Mouse (Mus musculus) spleen, embryonic (tissue): ENCODE measurements around the gene Med20.

Experiments used
- CTCF ChIA-PET: fragments of 350-600 bp; sonication (Branson Sonifier 250); formaldehyde crosslinking; loops from one replicate; lab custom pipeline; 2022; lab: Charles Lee

Med20 gene

DNA sequence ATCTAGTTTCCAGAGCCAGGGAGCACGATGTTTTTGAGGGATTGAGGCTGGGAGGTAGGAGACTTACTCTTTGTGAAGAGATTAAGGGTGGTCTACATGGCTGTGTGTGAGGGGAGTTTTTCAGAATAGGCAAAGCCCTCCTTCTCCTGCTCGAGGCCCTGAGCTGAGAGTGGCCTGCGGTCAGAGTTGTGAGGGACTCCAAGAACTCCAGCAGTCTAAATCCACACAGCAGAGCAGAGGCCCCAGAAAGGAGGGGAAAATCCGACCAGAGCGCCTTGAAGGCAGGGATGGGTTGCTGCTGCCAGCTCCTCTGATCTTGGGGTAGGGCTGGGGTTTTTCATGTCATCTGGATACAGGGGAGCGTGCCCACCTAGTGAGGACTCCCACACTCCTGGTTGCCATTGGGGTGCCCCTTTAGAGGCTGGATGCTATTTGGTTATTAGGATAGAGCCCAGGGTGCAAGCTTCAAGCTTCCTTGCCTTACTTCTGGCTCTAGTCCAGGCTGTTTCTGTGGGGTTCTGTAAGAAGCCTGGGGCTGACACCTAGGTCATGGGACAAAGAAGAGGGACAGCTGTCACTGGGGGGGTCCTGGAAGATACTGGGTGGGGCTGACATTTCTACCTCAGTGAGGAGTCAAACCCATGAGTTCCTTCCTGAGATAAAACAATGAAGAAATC lies 15.1 kb upstream of the Med20 start:
- CTCF ChIA-PET, result interaction anchor here (0.6 to 1.1 kb wide), 5 partner anchors 8 to 197 kb away, joined by 3 to 10 read pairs (median 5); no protein-coding TSS in a partner anchor

DNA sequence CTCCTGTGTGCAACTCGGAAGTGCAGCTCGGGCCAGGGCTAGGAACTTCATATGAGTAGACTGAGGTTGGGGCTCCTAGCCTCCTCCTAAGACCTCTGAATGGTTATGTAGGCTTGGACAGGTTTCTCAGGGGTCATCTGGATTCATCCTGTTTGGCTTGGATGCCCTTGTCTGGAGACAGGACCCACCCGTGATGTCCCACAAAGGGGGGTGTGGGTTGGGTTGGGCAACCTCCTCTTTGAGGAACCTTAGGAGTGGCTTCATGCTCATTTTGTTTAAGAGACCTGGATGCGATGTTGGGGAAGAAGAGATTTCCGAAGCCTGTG lies 14.6 kb upstream of the Med20 start:
- CTCF ChIA-PET, result interaction anchor here (0.6 kb wide), 1 partner anchor 118 kb away, joined by 3 read pairs; no protein-coding TSS in a partner anchor

DNA sequence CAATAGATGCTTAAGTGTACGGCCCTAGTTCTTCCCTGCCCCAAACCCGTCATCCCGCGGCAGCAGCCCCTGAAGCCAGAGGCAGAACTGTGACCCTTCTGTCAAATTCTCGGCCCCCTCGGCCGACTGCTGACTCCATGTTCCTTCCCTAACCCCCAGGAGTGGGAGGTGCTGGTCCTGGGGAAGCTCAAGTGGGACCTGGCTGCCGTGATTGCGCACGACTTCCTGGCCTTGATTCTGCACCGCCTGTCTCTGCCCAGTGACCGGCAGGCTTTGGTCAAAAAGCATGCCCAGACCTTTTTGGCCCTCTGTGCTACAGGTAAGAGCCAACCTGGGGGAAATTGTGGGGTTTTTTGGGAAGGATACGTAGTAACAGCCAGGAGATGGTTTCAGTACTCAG lies 14.1 kb upstream of the Med20 start:
- CTCF ChIA-PET, result no interaction called here

DNA sequence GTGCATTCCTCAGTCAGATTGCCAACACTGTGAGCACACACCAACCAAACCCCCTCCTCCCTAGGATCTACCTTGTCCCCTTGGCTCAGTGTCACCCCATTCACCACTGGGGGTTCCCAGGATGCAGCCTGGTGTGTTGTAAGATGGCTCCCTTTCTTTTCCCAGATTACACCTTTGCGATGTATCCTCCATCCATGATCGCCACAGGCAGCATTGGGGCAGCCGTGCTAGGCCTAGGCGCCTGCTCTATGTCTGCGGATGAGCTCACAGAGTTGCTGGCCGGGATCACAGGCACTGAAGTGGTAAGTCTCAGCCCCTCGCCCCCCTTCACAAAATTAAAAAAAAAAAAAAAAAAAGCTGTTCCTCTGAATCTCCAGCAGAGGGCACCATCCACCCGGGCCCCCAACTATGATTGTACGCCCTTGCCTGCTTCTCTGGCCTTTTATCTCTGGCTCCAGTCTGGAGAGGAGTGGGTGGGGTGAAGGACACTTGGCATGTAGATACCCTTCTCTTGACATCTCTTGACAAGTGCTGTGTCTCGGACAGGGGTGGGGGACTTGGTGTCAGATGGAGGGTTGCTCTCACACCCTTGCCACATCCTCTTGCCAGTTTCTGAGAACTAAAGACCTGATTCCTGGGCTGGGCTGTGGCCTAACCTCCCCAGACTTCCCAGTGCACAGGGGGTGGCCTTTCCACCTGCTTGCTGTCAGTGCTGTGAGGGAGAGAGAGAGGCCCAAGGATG lies 13.4 kb upstream of the Med20 start:
- CTCF ChIA-PET, result interaction anchor here (0.6 to 1.1 kb wide), 4 partner anchors 18 to 123 kb away, joined by 3 to 6 read pairs (median 4); no protein-coding TSS in a partner anchor

DNA sequence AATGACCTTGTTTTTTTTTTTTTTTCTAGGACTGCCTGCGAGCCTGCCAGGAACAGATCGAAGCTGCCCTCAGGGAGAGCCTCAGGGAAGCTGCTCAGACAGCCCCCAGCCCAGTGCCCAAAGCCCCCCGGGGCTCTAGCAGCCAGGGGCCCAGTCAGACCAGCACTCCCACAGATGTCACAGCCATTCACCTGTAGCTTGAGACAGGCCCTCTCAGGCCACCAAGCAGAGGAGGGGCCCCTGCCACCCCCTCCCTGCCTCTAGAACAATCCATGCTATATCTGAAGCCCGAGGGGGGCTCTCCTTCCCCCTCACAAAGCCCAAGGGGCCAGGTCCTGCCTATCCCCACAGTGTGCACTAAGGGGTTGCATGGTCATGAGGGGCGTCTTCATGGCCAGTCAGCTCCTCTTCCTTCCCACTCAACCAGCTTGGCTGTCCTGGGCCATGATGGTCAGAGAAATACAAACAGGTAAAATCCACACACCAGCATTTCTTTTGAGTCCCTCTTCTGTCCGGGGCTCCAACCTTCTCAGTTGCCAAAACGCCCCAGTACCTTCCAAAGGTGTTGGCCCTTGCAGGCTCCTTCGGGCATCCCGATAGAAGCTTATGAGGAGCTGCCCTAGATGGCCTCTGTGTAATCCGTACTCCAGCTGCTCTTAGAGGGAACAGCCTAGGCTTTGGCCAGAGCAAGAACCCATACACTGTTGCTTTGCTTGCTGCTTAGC lies 12.6 kb upstream of the Med20 start:
- CTCF ChIA-PET, result interaction anchor here (0.6 to 1.1 kb wide), 8 partner anchors 10 to 124 kb away, joined by 3 to 6 read pairs (median 4); partner anchors contain the start of genes Gm21981 and Prickle4

DNA sequence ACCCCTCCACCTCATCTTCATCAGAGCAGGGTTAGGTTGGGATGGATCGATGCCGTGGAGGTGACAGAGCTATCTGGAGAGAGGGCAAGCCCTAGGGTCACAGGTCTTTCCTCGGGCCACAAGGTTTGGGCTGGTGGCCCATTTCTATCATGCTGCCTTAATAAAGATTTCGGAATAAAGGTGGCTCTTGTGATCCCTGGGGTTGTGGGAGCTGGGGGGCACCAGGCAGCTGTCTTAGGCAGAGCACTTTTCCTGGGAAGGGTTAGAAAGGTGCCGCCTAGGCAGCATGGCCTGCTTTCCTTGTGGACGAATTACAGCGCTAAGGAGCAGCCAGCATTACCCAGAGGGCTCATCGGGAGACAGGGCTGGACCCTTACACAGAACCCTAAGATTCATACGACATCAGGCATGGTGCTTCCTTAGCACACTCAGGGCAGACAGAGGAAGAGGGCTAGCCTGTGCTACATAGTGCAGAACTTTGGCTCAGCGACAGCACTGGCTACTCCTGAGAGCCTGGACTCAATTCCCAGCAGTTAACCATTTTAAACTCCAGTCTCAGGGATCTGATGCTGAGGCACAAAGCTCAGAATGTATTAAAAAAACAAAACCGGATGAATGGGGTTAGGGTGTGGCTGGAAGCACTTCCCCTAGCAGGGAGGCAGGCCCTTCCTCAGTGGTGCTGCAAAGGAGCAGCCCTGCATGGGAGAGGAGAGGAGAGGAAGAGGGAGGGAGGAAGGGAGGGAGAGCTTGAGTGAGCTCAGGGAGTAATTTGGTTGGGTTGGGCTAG lies 11.7 kb upstream of the Med20 start:
- CTCF ChIA-PET, result interaction anchor here (0.9 to 1.1 kb wide), 3 partner anchors 9 to 95 kb away, joined by 3 to 4 read pairs (median 4); partner anchors contain the start of genes Gm21981 and Prickle4

DNA sequence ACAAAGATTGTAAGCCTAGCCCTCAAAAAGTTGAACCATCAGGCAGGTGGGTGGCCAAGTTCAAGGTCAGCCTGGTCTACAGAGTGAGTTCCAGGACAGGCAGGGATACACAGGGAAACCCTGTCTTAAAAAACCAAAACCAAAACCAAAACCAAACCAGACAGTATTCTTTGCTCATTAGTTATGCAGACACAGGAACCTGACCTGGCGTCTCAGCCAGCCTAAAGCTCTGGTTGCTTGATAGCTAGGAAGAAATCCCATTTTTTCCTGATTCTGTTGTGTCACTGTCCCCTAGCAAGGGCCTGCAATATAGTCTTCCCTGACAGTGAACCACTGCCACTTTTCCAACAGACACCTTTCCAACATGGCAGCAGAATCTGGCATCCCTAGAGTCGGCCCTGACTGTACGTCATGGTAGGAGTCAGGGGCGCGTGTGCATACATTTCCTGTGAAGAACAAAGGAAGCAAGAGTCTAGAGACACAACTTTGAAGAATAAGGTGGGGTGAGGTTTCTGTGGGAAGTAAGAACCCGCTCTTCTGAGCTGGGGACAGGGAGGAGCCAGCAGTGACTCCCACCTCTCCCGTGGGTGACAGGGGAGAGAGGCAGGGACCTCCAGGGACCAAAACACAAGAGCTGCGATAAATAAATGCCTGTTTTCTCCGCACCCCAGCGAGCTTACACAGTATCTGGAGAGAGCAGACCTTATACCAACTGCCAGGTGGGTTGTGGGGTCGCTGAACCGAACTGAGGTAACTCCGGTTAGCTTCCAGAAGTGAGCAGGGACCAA lies 10.6 kb upstream of the Med20 start:
- CTCF ChIA-PET, result interaction anchor here (0.6 kb wide), 1 partner anchor 90 kb away, joined by 3 read pairs; no protein-coding TSS in a partner anchor

DNA sequence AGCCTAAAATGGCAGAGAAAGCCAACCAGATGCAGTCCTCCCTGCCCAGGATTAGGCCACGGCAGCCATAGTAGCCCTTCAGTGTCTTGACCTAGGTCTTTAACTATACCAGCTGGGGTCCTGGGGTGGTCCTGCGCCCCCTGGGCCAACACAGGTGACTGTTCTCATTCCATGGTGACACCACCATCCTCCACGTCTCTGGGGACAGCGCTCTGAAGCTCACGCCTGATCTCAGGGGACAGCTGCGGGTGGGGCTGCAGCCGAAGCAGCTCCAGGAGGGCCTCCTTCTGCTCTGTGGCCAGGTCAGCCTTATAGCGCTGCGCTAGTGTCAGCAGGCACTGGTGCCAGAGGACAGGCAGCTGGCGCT lies 10.0 kb upstream of the Med20 start:
- CTCF ChIA-PET, result interaction anchor here (0.6 kb wide), 1 partner anchor 90 kb away, joined by 3 read pairs; no protein-coding TSS in a partner anchor

DNA sequence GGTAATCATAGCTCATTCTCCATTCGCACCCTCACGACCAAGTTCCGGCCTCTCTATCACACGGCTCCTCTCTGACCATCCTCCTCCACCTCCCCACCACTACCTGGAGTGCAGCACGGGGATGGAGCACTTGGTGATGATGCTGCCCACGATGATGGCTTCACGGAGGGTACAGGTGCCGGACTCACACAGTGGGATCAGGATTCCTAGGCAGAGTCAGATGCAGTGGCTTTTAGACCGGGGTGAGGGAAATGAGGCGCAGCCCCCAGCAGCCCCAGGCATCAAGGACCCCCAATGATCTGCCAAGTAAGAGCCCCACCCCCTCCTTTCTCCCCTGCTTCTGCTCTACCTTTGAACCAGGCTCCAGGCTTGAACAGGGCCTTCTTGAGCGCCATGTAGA lies 9.1 kb upstream of the Med20 start:
- CTCF ChIA-PET, result interaction anchor here (0.7 kb wide), 1 partner anchor 926 kb away, joined by 3 read pairs; no protein-coding TSS in a partner anchor

DNA sequence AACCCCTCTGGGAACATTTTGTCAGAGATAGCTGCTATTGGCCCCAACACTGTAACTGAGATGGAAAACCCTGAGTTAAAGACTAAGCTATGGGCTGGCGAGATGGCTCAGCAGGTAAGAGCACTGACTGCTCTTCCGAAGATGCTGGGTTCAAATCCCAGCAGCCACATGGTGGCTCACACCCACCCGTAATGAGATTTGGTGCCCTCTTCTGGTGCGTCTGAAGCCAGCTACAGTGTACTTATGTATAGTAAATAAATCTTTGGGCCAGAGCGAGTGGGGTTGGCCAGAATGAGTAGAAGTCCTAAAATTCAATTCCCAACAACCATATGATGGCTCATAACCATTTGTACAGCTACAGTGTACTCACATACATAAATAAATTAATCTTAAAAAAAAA lies 5.2 kb upstream of the Med20 start:
- CTCF ChIA-PET, result interaction anchor here (0.9 kb wide), 1 partner anchor 95 kb away, joined by 3 read pairs; no protein-coding TSS in a partner anchor

DNA sequence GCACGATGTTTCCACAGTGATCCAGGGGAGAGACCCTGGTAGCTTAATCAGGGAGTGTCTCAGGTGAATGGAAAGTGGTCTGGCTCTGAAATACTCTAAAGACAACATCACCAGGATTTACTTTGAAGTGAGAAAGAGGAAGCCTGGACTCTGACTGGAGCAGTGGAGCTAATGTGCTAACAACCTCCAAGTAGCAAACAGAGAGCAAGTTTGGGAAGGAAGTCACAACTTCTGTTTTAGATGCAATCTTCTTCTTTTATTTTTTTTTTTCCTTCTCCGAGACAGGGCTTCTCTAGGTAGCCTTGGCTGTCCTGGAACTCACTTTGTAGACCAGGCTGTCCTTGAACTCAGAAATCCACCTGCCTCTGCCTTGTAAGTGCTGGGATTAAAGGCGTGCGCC lies 2.2 kb upstream of the Med20 start:
- CTCF ChIA-PET, result interaction anchor here (1.0 to 1.2 kb wide), 3 partner anchors 14 to 98 kb away, joined by 3 to 5 read pairs (median 3); no protein-coding TSS in a partner anchor

DNA sequence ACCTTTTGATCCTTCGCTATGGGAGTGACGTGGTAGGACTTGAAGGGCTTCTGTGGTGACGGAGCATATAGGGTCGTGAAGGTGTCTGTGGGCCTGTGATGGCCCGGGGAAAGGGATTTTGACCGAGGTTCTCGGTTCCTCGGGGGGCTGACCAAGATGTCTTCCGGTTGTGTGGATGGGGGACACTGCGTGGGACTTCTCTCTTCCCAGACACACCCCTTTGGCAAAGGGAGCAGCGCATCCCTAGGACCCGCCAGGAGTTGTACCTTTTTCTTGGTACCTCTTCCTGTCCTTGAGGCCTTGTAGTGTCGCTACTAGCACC lies 240 bp downstream of the Med20 start:
- CTCF ChIA-PET, result interaction anchor here (0.6 to 1.5 kb wide), 2 partner anchors 100 to 197 kb away, joined by 4 to 9 read pairs; no protein-coding TSS in a partner anchor

DNA sequence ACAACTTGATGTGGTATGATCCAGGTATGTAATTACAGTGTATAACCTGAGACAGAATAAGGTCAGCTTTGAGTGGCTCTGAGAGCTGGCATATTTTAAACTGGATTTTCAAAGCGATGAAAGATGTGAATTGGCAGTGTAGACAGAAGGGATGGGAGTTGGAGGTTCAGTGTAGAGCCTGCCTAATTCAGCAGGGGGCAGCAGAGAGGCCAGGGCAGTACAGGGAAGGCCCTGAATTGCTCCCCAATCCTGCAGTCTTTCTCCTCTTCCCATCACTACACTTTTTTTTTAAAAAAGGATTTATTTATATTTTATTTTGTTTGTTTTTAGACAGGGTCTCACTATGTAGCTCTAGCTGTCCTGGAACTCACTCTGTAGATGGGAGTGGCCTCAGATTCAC lies 2.6 kb downstream of the Med20 start:
- CTCF ChIA-PET, result interaction anchor here (1.1 to 1.5 kb wide), 2 partner anchors 63 to 128 kb away, joined by 3 to 4 read pairs; no protein-coding TSS in a partner anchor

DNA sequence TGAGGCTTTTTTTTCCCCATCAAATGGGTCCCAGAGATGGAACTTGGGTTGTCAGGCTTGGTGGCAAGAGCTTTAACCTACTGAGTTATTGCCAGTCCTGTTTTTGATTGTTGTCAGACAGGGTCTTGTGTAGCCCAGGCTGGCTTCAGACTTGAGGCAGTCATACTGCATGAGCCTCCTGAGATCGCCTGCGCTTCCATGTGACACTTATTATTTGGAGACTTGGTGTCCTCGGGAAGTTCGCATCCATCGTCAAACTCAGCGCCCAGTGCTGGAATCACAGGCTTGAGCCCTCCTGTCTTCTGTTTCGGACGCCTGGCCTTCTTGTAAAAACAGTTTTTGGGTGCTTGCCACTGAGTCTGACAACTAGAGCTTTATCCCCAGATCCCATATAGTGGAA lies 4.7 kb downstream of the Med20 start:
- CTCF ChIA-PET, result no interaction called here

DNA sequence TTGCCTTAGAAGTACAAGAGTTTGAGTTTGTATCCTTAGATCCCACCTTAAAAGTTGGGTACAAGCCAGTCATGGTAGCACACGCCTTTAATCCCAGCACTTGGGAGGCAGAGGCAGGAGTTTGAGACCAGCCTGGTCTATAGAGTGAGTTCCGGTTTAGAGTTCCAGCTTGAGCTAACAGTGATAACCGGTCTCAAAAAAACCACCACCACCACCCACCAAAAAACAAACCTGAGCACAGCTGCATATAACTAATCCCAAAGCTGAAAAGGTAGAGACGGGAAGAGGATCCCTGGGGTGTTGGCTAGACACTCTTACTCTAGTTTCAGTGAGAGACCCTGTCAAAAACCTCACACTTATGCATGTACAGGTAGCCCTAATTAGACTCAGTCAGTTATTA lies 5.3 kb downstream of the Med20 start:
- CTCF ChIA-PET, result no interaction called here

DNA sequence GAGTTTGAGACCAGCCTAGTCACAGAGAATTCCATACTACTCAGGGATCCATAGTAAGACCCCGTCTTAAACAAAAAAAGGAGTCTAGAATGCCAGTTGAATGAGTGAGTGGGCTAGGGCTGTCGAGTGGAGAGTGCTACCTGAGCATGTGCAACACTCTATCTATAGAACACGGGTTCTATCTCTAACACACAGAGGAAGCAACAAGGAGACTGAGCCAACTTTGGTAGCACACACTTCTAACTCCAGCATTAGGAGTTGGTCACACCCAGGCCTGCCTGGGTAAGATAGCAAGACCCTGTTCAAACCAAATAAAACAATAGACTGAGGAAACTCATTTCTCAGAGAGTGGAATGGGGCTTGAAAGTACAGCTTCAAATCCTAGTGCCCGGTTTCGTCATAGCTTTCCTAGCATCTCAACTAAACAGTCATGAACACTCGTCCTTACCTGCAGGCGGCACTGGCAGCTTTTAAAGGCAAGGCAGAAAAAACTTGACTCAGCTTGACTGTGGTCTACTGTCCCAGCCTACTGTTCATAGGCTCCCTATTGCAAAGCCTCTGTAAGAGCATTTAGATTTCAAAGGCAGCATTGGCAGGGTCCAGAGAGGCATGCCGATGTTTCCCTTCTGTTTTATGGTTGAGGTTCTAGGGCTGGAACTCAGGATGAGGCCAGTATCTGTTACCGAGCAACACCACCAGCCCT lies 6.4 kb downstream of the Med20 start:
- CTCF ChIA-PET, result no interaction called here

DNA sequence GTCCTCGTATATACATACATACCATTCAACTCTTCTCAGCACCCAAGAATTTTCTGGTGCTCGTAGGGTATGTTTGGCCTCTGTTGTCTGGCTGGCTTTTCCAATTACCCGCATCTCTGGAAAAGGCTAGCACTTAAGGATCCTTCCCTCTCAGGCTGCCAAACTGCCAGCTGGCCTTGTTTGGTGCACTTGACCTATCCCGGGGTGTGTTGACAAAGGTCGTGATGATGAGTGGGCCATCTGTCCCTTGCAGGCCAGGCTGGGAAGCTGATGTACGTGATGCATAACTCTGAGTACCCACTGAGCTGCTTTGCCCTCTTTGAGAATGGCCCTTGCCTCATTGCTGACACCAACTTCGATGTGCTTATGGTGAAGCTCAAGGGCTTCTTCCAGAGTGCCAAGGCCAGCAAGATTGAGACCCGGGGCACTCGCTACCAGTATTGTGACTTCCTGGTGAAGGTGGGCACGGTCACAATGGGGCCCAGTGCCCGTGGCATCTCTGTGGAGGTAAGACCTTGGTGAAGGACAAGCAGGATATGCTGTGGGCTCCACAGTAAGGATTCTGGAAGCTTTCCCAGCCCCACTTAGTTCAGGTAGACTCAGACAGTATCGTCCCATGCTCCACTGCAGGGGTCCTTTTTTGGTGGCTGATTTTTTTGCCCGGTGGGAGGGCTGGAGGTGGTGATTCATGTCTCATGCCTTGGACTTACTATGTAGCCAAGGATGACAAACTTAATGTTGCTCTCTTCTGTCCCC lies 7.4 kb downstream of the Med20 start:
- CTCF ChIA-PET, result interaction anchor here (0.7 kb wide), 1 partner anchor 25 kb away, joined by 3 read pairs; no protein-coding TSS in a partner anchor

DNA sequence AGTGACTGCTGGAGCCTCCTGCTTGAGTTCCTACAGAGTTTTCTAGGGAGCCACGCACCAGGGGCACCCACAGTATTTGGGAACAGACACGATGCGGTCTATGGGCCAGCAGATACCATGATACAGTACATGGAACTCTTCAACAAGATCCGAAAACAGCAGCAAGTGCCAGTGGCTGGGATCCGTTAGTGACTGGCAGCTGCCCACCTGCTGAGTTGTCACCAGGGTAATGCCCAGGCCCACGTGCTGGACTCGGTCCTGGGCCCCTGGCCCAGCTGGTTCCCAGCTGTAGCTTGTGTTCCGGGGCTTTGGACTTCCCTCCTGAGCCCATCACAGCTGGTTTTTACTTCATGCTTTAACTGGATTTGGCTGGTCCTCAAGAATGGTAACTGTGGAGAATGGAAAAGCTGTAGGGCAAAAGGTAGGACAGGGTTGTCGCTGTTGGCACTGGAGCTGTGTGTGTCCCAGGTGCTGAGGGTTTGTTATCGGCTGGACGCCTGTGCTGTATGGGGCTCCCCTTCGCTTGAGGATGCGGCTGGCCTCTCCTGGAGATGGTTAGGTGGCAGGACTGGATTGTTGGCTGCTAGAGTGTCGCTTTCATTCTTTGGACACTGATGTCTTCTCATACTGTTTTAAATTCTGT lies 11.7 kb downstream of the Med20 start:
- CTCF ChIA-PET, result interaction anchor here (0.9 to 1.2 kb wide), 2 partner anchors 15 to 24 kb away, joined by 3 read pairs; no protein-coding TSS in a partner anchor
